Mouse (Mus musculus) lung, postnatal 10 days (tissue): ENCODE measurements around the gene Syndig1l.

Source experiments
- DNase-seq: peaks from one replicate; pipeline ENCODE4 v3.0.0; 2021

Gene Syndig1l

DNA sequence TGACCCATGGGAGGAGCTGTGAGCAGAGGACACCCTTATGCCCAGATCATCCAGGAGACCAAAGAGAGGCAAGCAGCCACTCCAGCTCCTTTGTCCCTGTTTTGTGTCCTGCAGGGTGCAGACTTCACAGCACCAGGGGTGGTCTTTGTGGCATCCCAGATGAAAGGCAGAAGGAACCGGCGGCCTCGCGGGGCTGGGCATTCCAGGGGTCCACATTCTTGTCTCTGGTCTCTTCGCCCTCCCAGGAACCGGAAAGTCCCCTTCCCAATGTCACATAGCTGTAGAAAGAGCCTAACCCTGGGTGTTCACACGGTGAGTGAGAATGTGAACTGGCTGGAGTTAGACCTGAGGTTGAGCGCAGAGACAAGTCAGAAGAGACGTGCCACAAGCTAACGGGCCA is 27.0 kb downstream of the Syndig1l start:
- no peak for DNase-seq

DNA sequence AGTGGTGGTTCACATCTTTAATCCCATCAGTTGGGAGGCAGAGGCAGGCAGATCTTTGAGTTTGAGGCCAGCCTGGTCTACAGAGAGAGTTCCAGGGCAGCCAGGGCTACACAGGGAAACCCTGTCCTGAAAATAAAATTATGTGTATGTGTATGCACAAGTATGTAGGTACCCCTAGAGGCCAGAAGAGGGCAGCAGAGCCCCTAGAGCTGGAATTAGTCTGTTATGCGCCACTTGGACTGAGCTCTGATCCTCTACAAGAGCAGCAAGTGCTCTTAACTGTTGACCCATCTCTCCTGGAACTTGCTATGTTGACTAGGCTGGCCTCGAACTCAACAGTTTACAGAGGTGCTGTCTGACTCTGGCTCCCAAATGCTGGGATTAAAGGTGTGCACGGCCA is 28.1 kb downstream of the Syndig1l start:
- DNase-seq: no peak

DNA sequence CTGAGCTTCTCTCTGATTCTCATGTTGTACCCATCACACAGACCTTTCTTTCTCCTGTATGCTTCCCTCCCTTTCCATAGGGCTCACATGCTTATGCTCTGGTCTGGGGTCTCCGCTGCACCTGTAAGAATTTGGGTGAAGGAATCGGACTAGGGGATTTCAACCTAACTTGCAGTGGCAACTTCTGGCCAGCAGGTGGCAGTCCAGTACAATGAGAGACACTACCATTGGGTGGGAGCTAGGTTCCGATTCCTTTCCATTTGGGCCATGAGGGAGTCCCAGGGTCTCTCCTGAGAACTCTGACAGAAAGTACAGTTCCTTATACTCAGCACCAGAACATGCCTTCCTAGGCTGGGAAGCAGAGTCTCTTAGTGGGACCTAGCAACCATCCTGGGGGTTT is 44.7 kb downstream of the Syndig1l start:
- DNase-seq: peak; percentile 70

- DNase-seq: no peak
Measured at GRCm38 (mm10) chr12:84650234-84650633, 48.4 kb downstream of the Syndig1l start.

GRCm38 (mm10) chr12:84640654-84641053 is 58.0 kb downstream of the Syndig1l start, which contains the start of gene Vrtn:
Gene Vrtn, plus strand, starts transcription at chr12:84641019.
- no peak for DNase-seq

GRCm38 (mm10) chr12:84640253-84640652 is 58.4 kb downstream of the Syndig1l start:
- no peak for DNase-seq

GRCm38 (mm10) chr12:84631867-84632266 is 66.8 kb downstream of the Syndig1l start:
- DNase-seq: no peak
